Mouse (Mus musculus): ENCODE results near the gene Runx2.

GRCm38 (mm10) chr17:44697053-44697452 lies 117.5 kb downstream of the Runx2 start:
- TF ChIP-seq CTCF (IDR thresholded peaks at IDR 0.05; ENCODE audit: extremely low read depth, insufficient read length, insufficient replicate concordance, low read depth, low read length): no peak
- TF ChIP-seq POLR2A (IDR thresholded peaks at IDR 0.05; ENCODE audit: low read depth, low read length): no peak
